Mouse (Mus musculus) liver, adult 2 months (tissue): ENCODE measurements around the gene Otud7a. TPM values are rescaled to one million over a fixed set of nuclear protein-coding genes. Genes with fewer than 3 reads are reported as not detected.
"Not testable (repeated sequence)": the region's sequence is repeated elsewhere in the genome, so short reads cannot be mapped to it uniquely, and the experiment has no call there.

ENCODE experiments used
- DNase-seq: peaks from one replicate; pipeline ENCODE4 v3.0.0-alpha.2; 2011; ENCODE audit warnings: low read depth, low spot score; ENCODE audit errors: extremely low read depth
- H3K27ac ChIP-seq: fragments of 200-500 bp; replicated peaks from 2 replicates; pipeline ENCODE4 v1.5.1; 2012; ENCODE audit warnings: low read depth, mild to moderate bottlenecking, control low read depth, inconsistent platforms, low read length; ENCODE audit not compliant: insufficient read depth
- H3K27me3 ChIP-seq: fragments of 200-500 bp; 2 replicates; pipeline ENCODE4 v1.6.1; 2012; ENCODE audit warnings: mild to moderate bottlenecking, moderate library complexity, low read length, inconsistent platforms; ENCODE audit not compliant: control insufficient read depth, insufficient read depth
- H3K36me3 ChIP-seq: fragments of 200-500 bp; 2 replicates; pipeline ENCODE4 v1.6.1; 2012; ENCODE audit warnings: low read length, inconsistent platforms; ENCODE audit not compliant: control insufficient read depth, insufficient read depth
- H3K4me1 ChIP-seq: fragments of 200-500 bp; 2 replicates; pipeline ENCODE4 v1.6.1; 2011; ENCODE audit warnings: low read length; ENCODE audit not compliant: control insufficient read depth, insufficient read depth
- H3K4me3 ChIP-seq: fragments of 200-500 bp; 2 replicates; pipeline ENCODE4 v1.5.1; 2011; ENCODE audit warnings: low read depth, mild to moderate bottlenecking, control low read depth, low read length, moderate library complexity; ENCODE audit not compliant: insufficient read depth
- H3K79me2 ChIP-seq: fragments of 200-500 bp; 2 replicates; pipeline ENCODE4 v1.6.1; 2012; ENCODE audit warnings: inconsistent platforms, mild to moderate bottlenecking, low read length, moderate library complexity; ENCODE audit not compliant: control insufficient read depth, insufficient read depth
- H3K9ac ChIP-seq: fragments of 200-500 bp; 2 replicates; pipeline ENCODE4 v1.6.1; 2012; ENCODE audit warnings: low read depth, mild to moderate bottlenecking, control low read depth, inconsistent platforms, low read length
- CTCF ChIP-seq: fragments of 200-500 bp; IDR thresholded peaks from 2 replicates; pipeline ENCODE4 v1.5.1; 2011; ENCODE audit warnings: low read depth, low read length, control low read depth
- POLR2A ChIP-seq: fragments of 200-500 bp; IDR thresholded peaks from 2 replicates; pipeline ENCODE4 v1.6.1; 2011; ENCODE audit warnings: low read length, control low read depth; ENCODE audit not compliant: insufficient read depth; ENCODE audit errors: extremely low read depth
- WGBS: fragments of 180-500 bp; shearing (Covaris S2); methylation state at CpG from one replicate; pipeline ENCODE4 v1.1.7; 2018; 5-methylcytosine and 5-hydroxymethylcytosine counted together
- polyA plus RNA-seq: library from polyadenylated mRNA; depleted of rRNA; stranded (reverse); fragments of >200 nt; gene quantifications from 2 replicates; pipeline ENCODE4 v1.2.3, GENCODE M21; 2012
- total RNA-seq: library from RNA; depleted of rRNA; stranded (reverse); fragments of >200 nt; gene quantifications from 2 replicates; pipeline ENCODE4 v1.2.3, GENCODE M21; 2014

Otud7a gene
- total and polyA plus RNA-seq, 2 experiments, result not detected

GRCm38 (mm10) chr7:63660261-63660660 lies 215.7 kb downstream of the Otud7a start:
- DNase-seq, result no peak
- Histone ChIP-seq H3K79me2 (no peaks in the 10 kb centered on the region), H3K27ac (no peak overlapping the region), H3K36me3 (no peaks in the 10 kb centered on the region), H3K27me3 (0 out of 2 replicates have a peak, but pooled peaks cover 2% of the 10 kb centered on the region), H3K4me1 (no peaks in the 10 kb centered on the region), H3K4me3 (no peak overlapping the region), H3K9ac (no peak overlapping the region)
- 74% methylated on average over 1 of the region's 1 CpGs for WGBS
- no peak for TF ChIP-seq CTCF
- TF ChIP-seq POLR2A, result no peak

GRCm38 (mm10) chr7:63662757-63663156 lies 218.2 kb downstream of the Otud7a start:
- 81% methylated on average over 3 of the region's 3 CpGs for WGBS
- H3K27ac ChIP-seq, result no peak overlapping the region
- H3K4me1 ChIP-seq, result no peaks in the 10 kb centered on the region
- H3K36me3 ChIP-seq, result no peaks in the 10 kb centered on the region
- no peak overlapping the region for H3K4me3 ChIP-seq
- DNase-seq, result no peak
- H3K27me3 ChIP-seq, result 0 out of 2 replicates have a peak, but pooled peaks cover 2% of the 10 kb centered on the region
- no peak for TF ChIP-seq POLR2A
- TF ChIP-seq CTCF, result no peak
- no peak overlapping the region for H3K9ac ChIP-seq
- H3K79me2 ChIP-seq, result no peaks in the 10 kb centered on the region

- no peaks in the 10 kb centered on the region for H3K4me1 ChIP-seq
- TF ChIP-seq CTCF (no peak), POLR2A (no peak)
- H3K9ac ChIP-seq, result no peak overlapping the region
- WGBS, result 80% methylated on average over 3 of the region's 3 CpGs
- no peak for DNase-seq
- no peak overlapping the region for H3K4me3 ChIP-seq
- no peaks in the 10 kb centered on the region for H3K36me3 ChIP-seq
- no peaks in the 10 kb centered on the region for H3K27me3 ChIP-seq
- H3K27ac ChIP-seq, result no peak overlapping the region
- no peaks in the 10 kb centered on the region for H3K79me2 ChIP-seq
These were observed 220.9 kb downstream of the Otud7a start for GRCm38 (mm10) chr7:63665496-63665895.

- DNase-seq, result no peak
- no peak overlapping the region for H3K27ac ChIP-seq
- no peaks in the 10 kb centered on the region for H3K27me3 ChIP-seq
- H3K9ac ChIP-seq, result no peak overlapping the region
- no peaks in the 10 kb centered on the region for H3K4me1 ChIP-seq
- H3K4me3 ChIP-seq, result no peak overlapping the region
- 86% methylated on average over 15 of the region's 15 CpGs for WGBS
- no peaks in the 10 kb centered on the region for H3K79me2 ChIP-seq
- TF ChIP-seq CTCF (no peak), POLR2A (no peak)
- H3K36me3 ChIP-seq, result no peaks in the 10 kb centered on the region
These were observed 223.6 kb downstream of the Otud7a start for GRCm38 (mm10) chr7:63667986-63668741.

GRCm38 (mm10) chr7:63668951-63669350 lies 224.4 kb downstream of the Otud7a start:
- DNase-seq, result no peak

GRCm38 (mm10) chr7:63670911-63671310 lies 226.4 kb downstream of the Otud7a start:
- WGBS, result 58% methylated on average over 1 of the region's 1 CpGs
- H3K4me1 ChIP-seq, H3K4me3 ChIP-seq, H3K79me2 ChIP-seq, H3K27me3 ChIP-seq, H3K9ac ChIP-seq, DNase-seq, H3K36me3 ChIP-seq, H3K27ac ChIP-seq: not testable (repeated sequence)

More at GRCm38 (mm10) chr7:63668951-63669350, 224.4 kb downstream of the Otud7a start:
- Histone ChIP-seq H3K4me3 (no peak overlapping the region), H3K27me3 (no peaks in the 10 kb centered on the region), H3K4me1 (no peaks in the 10 kb centered on the region), H3K9ac (no peak overlapping the region), H3K36me3 (no peaks in the 10 kb centered on the region), H3K79me2 (no peaks in the 10 kb centered on the region), H3K27ac (no peak overlapping the region)
- TF ChIP-seq CTCF (no peak), POLR2A (no peak)
- WGBS, result 81% methylated on average over 14 of the region's 14 CpGs
